Mouse (Mus musculus) adrenal gland, adult 18-20 months (tissue): ENCODE measurements around the gene Mettl7a2. TPM values are rescaled to one million over a fixed set of nuclear protein-coding genes. Genes with fewer than 3 reads are reported as not detected.

Experiments
- DNase-seq, 2 experiments: peaks; one replicate each; pipeline ENCODE4 v3.0.0; 2021 to 2022; ENCODE audit warnings: low spot score in 2 of 2
- total RNA-seq, 2 experiments: library from RNA; stranded (reverse); gene quantifications; 1 replicate in 1 of 2; 2 replicates in 1 of 2; pipeline ENCODE4 v1.2.3; 2021

Gene Mettl7a2
- total RNA-seq, 2 experiments from 2014 or later, result 3.2 to 3.4 TPM

- DNase-seq, result no peak
Observed at GRCm38 (mm10) chr15:100393016-100393415, 40.0 kb downstream of the Mettl7a2 start.

GRCm38 (mm10) chr15:100395561-100395960, 42.6 kb downstream of the Mettl7a2 start:
- DNase-seq, result no peak

- DNase-seq, result no peak
Observed at GRCm38 (mm10) chr15:100400592-100401250, 47.7 kb downstream of the Mettl7a2 start.

GRCm38 (mm10) chr15:100401811-100402210, 48.8 kb downstream of the Mettl7a2 start:
- no peak for DNase-seq

GRCm38 (mm10) chr15:100402347-100402746, 49.3 kb downstream of the Mettl7a2 start:
- no peak for DNase-seq

GRCm38 (mm10) chr15:100402798-100403197, 49.8 kb downstream of the Mettl7a2 start:
- DNase-seq, result no peak

- DNase-seq, result peak in 1 of 2 experiments; percentile 40
Observed at GRCm38 (mm10) chr15:100403318-100404000, 50.5 kb downstream of the Mettl7a2 start.

- DNase-seq, result no peak
Observed at GRCm38 (mm10) chr15:100406088-100406487, 53.1 kb downstream of the Mettl7a2 start.

- peak; percentile 57 to 60 for DNase-seq
Observed at GRCm38 (mm10) chr15:100410918-100411672, 58.1 kb downstream of the Mettl7a2 start.

Other genes starting within 250 kb of the Mettl7a2 start
- 10 to 100 TPM; 59.2 to 62.5 TPM for gene Atf1, start 125.4 kb upstream of the Mettl7a2 start, total RNA-seq
- not detected for gene Tmprss12, start 72.4 kb upstream of the Mettl7a2 start, total RNA-seq
- 100 to 1,000 TPM; 124 to 127 TPM for gene Mettl7a1, start 49.1 kb upstream of the Mettl7a2 start, total RNA-seq
- under 1 TPM; 0.27 to 0.42 TPM for gene Mettl7a3, start 18.3 kb upstream of the Mettl7a2 start, total RNA-seq
- under 1 TPM in 1 of 2 experiments, not detected in 1; 0.20 TPM for gene Methig1, start 51 bp upstream of the Mettl7a2 start, total RNA-seq
- not detected for gene Higd1c, start 11.3 kb downstream of the Mettl7a2 start, total RNA-seq
- gene Gm5475, start 68.9 kb downstream of the Mettl7a2 start, total RNA-seq, result not detected
- 100 to 1,000 TPM; 110 to 132 TPM for gene Slc11a2, start 71.9 kb downstream of the Mettl7a2 start, total RNA-seq
- 100 to 1,000 TPM; 147 to 279 TPM for gene Letmd1, start 115.8 kb downstream of the Mettl7a2 start, total RNA-seq
- gene Csrnp2, start 142.3 kb downstream of the Mettl7a2 start, total RNA-seq, result 1 to 10 TPM; 5.3 to 5.5 TPM
- gene Tfcp2, start 198.8 kb downstream of the Mettl7a2 start, total RNA-seq, result 10 to 100 TPM; 16.6 to 17.6 TPM
- 10 to 100 TPM; 13.1 to 16.4 TPM for gene Pou6f1, start 246.8 kb downstream of the Mettl7a2 start, total RNA-seq